Mouse (Mus musculus) testis, adult 2 months (tissue): Measurements from ENCODE around the gene Crebbp.

Source experiments
- CTCF ChIP-seq: fragments of 200-500 bp; IDR thresholded peaks from 2 replicates; pipeline ENCODE4 v1.5.1; 2012; ENCODE audit warnings: low read depth, mild to moderate bottlenecking, inconsistent platforms, low read length, moderate library complexity; ENCODE audit not compliant: control insufficient read depth, insufficient read depth, insufficient replicate concordance
- POLR2A ChIP-seq: fragments of 200-500 bp; IDR thresholded peaks from 2 replicates; pipeline ENCODE4 v1.6.1; 2012; ENCODE audit warnings: low read depth, mild to moderate bottlenecking, inconsistent platforms, low read length, moderate library complexity; ENCODE audit not compliant: control insufficient read depth

GRCm38 (mm10) chr16:4032341-4032748 lies 181.5 kb downstream of the Crebbp start:
- no peak for TF ChIP-seq CTCF
- no peak for TF ChIP-seq POLR2A
